Mouse (Mus musculus) WW6 (cell line): ENCODE data around the gene Krt10.

Experiments used
- DNase-seq: peaks from one replicate; pipeline ENCODE4 v3.0.0-alpha.2; 2013; ENCODE audit warnings: low read depth, low spot score

The Krt10 gene

DNA sequence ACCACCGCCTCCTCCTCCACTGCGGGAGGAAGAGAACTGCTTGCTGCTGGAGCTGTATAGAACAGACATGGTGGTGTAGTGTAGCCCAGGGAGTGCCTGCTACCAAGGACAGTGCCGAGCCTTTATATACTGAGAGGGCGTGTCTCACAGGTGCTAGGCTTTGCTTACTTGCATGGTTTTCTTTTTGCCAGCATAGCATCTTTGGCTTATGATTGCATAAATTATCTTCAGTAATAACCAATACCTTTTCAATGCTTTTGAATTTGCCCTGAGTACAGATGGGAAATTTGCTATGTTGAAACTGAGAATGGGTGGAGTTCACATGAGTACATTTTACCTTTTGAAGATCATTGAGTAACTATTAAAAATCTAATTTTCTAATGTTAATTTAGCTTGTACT is at the start of gene Krt10:
Gene Krt10, minus strand, starts transcription at position 101 of the 400 bp plus-strand sequence.
- DNase-seq = no peak

DNA sequence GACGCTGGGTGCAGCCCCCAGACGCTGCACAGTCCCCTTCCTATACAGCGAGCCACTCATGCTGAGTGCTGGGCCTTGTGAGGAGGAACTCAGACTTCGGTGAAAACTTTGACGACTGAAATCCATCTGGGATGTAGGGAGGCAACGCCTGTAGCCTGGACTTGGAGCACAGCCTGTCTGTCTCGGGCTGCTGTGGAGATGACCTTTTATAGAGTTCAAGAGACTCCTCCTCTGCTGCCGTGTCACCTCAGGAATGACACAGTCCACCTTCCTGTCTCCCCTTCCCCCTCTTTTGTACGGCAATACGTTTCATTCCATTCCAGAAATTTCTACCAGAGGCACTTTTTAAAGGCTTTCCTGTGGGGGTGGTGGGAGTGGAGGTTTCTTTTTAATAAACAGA is 48.8 kb upstream of the Krt10 start, which contains the start of gene Krt20:
Gene Krt20, minus strand, starts transcription at position 179 of the 400 bp plus-strand sequence.
- no peak for DNase-seq

- DNase-seq = no peak
These were observed 47.5 kb upstream of the Krt10 start for GRCm38 (mm10) chr11:99436625-99437024.

DNA sequence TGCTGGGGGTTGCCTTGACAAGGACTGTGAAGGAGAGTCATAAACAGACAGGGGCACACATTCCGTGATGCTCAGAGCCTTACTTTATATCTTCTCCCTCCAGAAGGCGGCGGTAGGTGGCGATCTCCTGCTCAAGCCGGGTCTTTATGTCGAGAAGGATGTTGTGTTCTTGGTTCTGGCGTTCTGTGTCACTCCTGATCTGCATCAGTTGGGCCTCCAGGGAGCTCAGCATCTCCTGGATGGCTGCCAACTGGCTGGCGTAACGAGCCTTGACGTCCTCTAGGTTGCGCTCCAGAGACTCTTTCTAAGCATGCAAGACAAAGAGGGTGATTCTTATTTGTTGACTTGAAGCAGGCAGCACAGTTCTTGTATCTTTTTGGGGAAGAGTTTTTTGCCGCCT is 41.5 kb upstream of the Krt10 start:
- DNase-seq = peak; percentile 62

- no peak for DNase-seq
These were observed 33.0 kb upstream of the Krt10 start, which contains the start of gene Krt12 for GRCm38 (mm10) chr11:99422159-99422558. Gene Krt12, minus strand, starts transcription at chr11:99422259.

DNA sequence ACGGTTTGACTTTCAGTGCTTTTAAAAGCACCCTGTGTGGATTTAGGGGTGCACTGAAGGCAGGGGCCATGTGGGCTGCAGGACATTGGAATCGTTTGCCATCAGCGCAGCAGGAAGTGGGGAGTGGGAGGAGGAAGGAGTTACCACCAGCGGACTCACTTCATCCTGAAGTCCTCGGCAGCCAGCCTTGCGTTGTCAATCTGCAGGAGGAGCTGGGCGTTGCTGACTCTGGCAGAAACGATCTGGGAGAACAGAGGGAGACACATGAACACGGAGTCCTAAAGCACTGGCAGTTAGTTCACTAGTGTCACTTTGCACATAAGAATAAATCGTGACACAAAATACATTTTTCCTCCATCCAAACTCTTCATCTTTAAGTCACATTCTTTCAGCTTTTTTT is 31.4 kb upstream of the Krt10 start:
- no peak for DNase-seq

GRCm38 (mm10) chr11:99417819-99418218 is 28.7 kb upstream of the Krt10 start:
- DNase-seq = no peak

DNA sequence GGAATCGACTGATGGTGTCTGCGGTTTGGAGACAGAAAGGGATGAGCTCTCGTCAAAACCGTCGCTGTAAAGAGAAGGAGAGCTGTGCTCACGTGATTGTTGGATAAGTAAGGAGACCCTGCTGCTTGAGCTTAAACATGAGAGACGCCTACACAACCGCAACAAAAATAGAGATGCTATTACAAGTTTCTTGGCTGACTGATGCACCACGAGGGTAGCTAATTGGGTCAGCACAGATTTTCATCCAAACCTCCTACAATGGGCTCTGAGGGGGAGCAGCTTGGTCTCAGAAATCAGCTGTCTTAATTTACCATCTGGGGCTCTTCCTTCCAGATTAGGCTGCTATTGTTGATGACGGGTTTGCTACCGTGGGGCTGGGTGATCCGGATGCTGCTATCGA is 27.7 kb upstream of the Krt10 start:
- no peak for DNase-seq

DNA sequence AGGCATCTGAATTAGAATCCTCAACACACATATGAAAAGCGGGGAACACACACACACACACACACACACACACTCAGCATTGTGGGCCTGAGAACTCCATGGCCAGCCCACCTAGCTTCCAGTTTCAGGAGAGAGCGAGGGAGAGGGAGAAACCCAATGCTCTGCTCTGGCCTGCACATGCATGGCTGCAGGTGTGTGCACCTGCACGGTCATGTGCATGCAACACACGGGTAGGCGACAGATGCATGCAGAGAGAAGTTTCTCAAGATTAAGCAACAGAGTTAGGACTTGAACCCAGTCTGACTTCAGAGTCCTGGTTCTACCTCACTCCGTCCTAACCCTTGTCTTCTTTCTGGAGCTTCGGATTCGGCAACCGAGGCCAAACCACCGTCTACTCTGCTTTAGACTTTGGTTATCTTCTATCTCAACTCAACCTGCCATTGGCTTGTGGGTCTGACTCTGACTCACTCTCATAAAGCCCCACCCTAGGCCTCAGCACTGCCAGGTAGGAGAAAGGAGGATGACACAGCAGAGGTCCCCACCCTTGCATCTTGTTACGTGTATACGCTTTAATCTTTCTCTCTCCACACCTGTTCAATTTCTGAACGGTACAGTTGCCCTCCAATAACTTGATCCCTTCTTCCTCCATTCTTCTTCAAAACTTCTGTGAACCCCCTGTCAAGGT is 25.4 kb upstream of the Krt10 start:
- DNase-seq = no peak

GRCm38 (mm10) chr11:99413247-99413646 is 24.1 kb upstream of the Krt10 start:
- no peak for DNase-seq

DNA sequence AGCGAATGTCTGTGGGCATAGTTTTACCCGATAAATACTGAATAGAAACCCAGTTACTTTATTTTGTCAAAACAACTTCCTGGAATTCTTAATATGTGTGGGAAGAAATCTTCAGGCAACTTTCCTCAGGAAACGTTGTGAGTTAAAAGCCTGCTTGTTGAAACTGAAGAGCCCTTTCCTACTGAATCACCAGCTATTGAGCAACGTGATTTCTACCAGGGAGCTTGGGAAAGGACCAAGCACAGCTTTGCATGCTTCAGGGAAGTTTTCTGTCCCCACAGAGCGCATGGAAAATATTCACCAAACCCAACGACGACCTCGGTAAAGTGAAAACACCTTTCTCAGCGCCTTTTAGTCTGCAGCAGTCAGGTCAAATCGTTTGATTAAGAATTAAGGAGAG is 17.0 kb upstream of the Krt10 start:
- no peak for DNase-seq

DNA sequence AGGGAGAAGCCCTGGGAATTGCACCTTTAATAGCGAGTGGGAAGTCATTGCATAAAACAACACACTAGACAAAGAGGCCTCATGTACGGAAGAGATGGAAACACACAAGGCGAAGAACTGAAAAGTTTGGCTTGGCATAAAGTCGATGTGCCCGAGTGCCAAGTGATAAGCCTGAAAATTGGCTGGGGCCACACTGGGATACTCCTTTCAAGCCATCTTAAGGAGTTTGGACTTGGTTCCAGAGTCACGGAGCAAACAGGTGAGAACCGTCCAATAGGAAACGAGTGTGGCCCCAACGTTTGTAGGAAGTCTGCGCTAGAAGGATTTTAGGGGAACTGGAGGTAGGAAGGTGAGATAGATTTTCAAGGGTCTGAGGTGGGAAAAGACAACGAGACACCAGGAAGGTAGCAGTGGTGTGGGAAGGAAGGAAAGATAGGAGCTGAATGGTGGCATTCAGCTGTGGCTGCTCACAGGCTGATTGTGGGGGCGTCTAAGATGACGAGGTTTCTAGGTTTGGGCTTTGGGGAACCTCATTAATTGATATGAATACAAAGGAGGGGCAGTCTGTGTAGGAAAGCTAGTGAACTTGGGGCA is 10.9 kb upstream of the Krt10 start:
- no peak for DNase-seq

DNA sequence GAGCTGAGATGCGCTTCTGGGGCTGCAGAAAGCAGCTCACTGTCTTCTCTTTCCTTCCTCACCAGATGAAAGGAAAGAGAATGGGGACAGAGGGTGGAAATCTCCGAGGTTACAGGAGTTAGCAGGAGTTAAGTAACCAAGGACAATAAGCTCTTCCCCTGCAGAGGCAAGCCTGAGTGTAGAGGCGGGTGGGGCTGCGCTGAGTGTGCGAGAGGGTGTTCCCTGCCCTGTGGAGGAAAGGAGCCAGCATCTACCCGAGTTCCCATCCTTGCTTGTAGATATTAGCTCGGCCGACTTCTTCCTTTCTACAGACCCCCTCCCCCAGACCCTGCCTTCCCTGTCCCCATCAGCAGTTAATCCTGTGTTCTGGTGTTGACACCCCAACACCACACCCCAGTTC is 9.7 kb upstream of the Krt10 start:
- no peak for DNase-seq

- no peak for DNase-seq
These were observed 8.9 kb upstream of the Krt10 start for GRCm38 (mm10) chr11:99398084-99398483.

DNA sequence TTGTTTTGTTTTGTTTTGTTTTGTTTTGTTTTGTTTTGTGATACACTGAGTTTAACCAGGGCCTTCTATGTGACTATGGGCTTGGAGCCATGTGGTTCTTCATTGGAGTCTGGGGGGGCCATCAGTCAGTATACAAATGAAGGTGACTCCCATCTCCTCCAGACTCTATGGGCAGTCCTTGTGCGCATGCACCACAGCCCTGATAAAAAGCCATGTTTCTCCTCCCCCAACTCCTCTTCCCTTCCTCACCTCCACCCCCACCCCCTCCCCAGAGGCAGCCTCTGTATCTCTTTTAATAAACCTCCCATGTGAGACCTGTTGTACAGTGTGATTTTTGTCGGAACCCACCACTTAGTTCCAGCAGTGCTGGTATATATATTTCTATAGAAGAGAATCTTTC is 7.5 kb upstream of the Krt10 start:
- no peak for DNase-seq

DNA sequence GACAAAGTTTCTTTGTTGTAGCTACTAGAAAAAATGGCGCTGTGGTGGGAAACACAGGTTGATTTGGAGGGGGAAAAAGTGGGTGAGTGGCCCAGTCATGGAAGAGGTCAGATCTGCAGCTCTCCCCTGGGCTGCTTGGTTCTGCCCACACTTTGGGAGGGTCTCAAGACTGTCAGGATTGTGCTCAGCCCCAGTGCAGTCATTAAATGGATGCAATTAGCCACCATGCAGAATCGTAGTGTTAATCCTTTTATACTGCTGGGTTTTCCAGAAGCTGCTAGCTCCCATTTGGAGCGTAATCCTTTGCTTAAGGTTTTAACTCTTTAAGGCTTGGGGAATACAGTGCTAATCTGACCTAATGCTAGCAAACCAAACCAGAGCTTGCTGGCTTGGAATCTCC is 6.9 kb upstream of the Krt10 start:
- no peak for DNase-seq

- no peak for DNase-seq
These were observed 3.3 kb upstream of the Krt10 start for GRCm38 (mm10) chr11:99392492-99392891.

DNA sequence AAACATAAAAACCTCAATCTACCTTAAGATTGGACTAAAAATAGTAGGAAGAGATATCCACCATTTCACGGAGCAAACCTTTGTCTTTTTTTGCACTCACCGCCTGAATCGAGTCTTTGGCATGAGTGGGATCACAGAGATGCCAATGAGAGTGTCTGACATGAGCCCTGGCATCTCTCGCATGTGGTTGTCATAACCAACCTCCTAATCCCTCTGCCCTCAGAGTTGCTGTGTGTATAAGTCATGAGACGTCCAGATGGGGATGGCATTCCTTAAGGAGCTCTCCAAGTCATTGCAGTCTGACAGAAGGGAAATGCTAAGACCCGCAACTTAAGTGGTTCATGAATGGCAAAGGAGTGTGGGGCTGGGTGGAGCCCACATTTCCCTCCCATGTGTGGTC is 2.2 kb upstream of the Krt10 start:
- DNase-seq = no peak

DNA sequence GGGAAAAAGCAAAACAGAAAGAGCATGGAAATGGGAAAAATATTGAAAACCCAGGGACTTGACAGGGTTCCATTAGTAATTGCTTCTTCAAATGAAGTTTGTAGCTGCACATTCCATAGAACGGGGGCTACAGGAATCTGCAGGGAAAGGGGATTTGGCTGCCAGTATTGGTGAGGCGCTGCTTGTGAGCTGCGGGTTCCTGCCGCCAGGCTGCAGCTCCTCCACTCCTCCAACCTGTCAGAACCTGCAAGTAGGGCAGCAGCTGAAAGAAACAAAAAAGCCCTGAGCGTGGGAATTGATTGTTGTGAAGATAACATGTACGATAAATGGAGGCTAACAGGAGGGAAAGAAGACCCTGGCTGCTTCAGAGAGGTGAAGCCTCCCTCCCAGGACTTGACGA is 1.7 kb upstream of the Krt10 start:
- no peak for DNase-seq

GRCm38 (mm10) chr11:99388661-99389060 is 503 bp downstream of the Krt10 start:
- DNase-seq = no peak

DNA sequence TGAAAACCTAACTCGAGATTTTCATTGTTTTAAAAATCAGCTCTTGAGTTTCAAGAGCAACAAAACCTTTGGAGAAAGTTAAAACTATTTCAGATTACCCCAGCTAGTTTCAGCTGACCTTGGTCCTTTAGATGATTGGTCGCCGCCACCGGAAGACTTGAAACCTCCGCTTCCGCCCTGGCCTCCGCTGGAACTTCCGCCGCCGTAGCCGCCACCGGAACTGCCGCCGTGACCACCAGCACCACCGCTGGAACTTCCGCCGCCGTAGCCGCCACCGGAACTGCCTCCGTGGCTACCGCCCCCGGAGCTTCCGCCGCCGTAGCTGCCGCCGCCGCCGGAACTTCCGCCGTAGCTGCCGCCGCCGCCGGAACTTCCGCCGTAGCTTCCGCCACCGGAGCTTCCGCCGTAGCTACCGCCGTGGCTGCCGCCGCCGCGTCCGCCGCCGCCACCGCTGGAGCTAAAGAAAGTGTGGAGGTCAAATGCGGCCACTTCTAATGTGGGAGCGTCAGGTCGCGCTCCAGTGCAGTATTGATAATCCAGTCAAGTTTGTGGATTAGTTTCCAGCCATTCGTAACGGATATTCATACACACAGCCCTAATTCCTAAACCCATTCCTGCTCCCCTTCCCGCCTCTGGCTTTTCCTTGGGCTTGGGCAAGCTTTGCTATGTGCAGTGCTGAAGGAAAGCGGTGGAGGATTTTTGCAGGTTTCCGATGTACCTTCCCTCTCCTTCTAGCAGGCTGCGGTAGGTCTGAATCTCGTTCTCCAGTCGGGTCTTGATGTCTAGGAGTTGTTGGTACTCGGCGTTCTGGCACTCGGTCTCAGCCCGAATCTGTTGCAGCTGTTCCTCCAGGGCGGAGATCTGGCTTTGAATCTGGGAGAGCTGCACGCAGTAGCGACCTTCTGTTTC is 3.1 kb downstream of the Krt10 start:
- DNase-seq = peak; percentile 65

DNA sequence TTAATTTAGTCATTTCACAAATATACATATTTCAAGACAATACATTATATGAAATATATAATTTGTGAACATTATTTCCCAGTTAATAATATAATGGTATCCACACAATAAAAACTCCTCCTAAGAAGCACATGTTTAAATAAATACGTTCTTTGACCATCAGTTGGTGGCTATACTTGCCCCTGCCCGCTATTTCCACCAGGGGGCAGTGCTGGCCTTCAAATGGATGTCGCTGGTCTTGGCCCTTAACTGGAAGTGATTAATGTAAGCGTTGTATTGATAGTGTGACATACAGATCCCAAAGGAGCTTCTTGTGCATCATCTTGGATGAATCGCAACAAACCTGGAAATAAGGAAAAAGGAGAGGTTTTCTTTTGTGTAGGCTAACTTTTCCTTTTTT is 9.6 kb downstream of the Krt10 start:
- DNase-seq = peak; percentile 53
